Mouse (Mus musculus): ENCODE results near the gene Dlst. TPM values are rescaled to one million over a fixed set of nuclear protein-coding genes. Genes with fewer than 3 reads are reported as not detected.

Gene Dlst
- total RNA-seq (2021): 100 to 1,000 TPM; 364 to 483 TPM
- long read RNA-seq, experiment 1, transcript Dlst-201 (15 exons, 2,764 nt): major isoform, 251 of 325 reads
- long read RNA-seq, experiment 1, partial matches to known transcripts: 27 of 325 reads
- long read RNA-seq, experiment 1, other reads (novel, unspliced or antisense): 46 of 325 reads
- long read RNA-seq, experiment 2, transcript Dlst-213 (5 exons, 732 nt): minor isoform, 5 of 522 reads
- long read RNA-seq, experiment 2, transcript Dlst-201 (15 exons, 2,764 nt): major isoform, 303 of 522 reads
- long read RNA-seq, experiment 2, partial matches to known transcripts: 186 of 522 reads
- long read RNA-seq, experiment 2, other reads (novel, unspliced or antisense): 25 of 522 reads

- DNase-seq (ENCODE audit: low spot score in 2 of 2): peak; percentile 88 to 90
These were observed at the start of gene Dlst, which contains the start of gene Prox2 for GRCm38 (mm10) chr12:85110698-85111592. Gene Dlst, plus strand, starts transcription at chr12:85110833. Gene Prox2, minus strand, starts transcription at chr12:85110759.

DNA sequence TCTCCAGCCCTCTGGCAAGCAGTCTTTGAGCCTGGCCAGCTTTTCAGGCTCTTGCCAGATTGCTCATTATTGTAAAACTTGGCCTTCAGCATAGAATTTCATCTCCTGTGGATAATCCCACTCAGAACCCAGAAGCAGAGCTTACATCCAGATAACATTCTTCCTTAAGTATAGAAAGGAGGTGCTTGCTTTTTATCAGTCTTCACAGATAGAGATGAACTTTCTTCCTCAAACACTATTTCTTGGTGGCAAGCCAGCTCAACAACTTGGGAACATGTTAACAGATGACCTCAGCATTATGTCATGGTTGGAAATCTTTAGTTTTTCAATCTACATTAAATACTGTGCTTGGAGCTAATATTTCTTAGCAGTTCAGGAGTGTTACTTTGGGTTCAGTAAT lies 39.6 kb upstream of the Dlst start:
- no peak for DNase-seq (ENCODE audit: low spot score in 2 of 2)

- DNase-seq (ENCODE audit: low spot score in 2 of 2): no peak
These were observed 33.5 kb upstream of the Dlst start for GRCm38 (mm10) chr12:85077100-85077499.

GRCm38 (mm10) chr12:85084257-85084656 lies 26.4 kb upstream of the Dlst start:
- no peak for DNase-seq (ENCODE audit: low spot score in 2 of 2)

DNA sequence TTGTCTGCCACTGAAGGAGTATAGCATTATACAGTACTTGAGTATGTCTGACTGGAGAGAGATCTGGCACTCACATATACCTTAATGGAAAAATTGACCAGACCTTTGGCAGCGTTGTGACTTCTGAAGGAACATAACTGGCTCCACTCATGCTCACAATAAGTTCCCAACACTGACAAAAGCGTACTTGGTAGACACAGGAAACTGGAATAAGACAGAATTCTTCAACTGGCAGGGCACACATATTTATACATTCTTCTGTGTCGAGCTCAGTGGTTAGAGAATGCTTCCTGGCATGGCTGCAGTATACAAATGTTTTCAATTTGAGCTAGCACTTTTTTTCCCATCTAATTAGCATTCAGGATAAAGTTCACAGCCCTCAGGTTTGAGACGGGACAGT lies 25.7 kb upstream of the Dlst start:
- no peak for DNase-seq (ENCODE audit: low spot score in 2 of 2)

- no peak for DNase-seq (ENCODE audit: low spot score in 2 of 2)
These were observed 22.8 kb upstream of the Dlst start for GRCm38 (mm10) chr12:85087845-85088244.

DNA sequence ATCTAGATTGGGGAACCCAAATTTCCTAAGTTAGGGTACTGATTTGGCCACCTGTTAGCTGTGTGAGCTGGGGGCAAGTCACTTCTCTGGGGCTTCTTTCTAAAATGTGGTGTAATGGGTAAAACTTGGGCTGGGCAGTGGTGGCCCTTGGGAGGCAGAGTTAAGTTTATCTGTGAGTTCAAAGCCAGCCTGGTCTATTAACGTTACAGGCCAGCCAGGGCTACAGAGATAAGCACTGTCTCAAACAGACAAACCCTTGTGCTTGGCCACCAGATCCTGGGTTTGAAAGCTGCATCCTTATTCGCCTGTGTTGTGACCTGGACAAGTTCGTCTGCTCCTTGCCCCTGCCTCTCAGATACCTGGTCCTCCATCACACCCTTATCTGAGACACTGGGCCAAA lies 19.4 kb upstream of the Dlst start:
- no peak for DNase-seq (ENCODE audit: low spot score in 2 of 2)

GRCm38 (mm10) chr12:85092214-85092613 lies 18.4 kb upstream of the Dlst start:
- peak; percentile 65 to 81 for DNase-seq (ENCODE audit: low spot score in 2 of 2)

- peak in 1 of 2 experiments; percentile 27 for DNase-seq (ENCODE audit: low spot score in 2 of 2)
These were observed 16.6 kb upstream of the Dlst start for GRCm38 (mm10) chr12:85094010-85094409.

DNA sequence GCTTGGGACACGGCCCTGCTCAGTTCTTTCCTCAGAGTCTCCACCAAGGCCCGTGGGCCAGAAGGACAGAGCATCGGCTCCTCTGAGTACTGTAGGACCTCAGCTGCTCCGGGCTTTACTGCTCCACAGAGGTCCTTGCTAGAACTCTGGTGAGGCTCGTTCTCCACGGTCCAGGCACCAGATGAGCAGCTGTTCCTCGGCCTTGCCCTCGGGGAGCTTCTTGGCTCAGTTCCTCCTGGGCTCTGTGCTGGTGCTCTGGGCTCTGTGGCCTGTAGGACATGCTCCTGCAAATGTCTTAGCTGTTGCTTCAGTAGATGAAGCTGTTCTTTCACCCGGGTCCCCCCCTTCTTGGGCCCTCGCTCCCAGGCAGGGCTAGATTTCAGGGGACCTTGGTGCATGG lies 15.9 kb upstream of the Dlst start:
- DNase-seq (ENCODE audit: low spot score in 2 of 2): peak in 1 of 2 experiments; percentile 24

- no peak for DNase-seq (ENCODE audit: low spot score in 2 of 2)
These were observed 15.5 kb upstream of the Dlst start for GRCm38 (mm10) chr12:85095146-85095545.

DNA sequence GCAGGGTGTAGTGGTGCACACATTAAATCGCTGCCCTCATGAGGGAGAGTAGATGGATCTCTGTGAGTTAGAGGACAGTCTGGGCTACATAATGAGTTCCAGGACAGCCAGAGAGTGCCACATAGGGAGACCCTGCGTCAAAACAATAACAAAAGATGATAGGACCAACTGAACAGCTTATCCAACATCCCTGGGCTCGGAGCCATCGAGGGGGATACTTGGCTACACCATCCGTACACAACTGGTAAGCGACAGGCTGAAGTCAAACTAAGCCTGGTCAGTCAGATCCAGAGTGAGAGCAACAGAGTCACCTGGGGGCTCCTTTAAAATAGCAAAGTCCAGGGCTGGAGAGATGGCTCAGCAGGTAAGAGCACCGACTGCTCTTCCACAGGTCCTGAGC lies 14.8 kb upstream of the Dlst start:
- no peak for DNase-seq (ENCODE audit: low spot score in 2 of 2)

GRCm38 (mm10) chr12:85101001-85101400 lies 9.6 kb upstream of the Dlst start:
- no peak for DNase-seq (ENCODE audit: low spot score in 2 of 2)

DNA sequence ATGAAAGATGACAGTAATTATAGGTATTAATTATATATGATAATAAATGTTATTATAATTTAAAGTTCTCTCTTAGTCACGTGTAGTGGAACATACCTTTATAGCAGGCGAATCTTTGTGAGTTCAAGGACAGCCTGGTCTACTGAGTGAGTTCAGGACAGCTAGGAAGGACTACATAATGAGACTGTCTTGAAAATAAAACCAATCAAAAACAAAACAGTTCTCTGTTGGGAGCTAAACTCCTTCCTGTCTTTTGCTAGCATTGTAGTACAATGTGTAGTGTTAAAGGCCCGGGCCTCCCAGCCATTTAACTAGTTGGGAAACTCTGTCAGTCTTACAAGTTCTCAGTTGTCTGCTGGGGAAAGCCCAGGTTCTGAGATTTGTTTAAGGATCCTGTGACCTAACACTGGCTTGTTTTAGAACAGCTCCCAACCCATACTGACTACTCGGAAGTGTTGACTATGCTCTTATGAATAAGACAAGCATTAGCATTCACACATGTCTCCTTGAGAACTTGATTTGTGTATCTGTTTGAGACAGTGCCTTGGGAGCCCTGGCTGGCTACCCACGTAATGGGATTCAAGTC lies 9.0 kb upstream of the Dlst start:
- no peak for DNase-seq (ENCODE audit: low spot score in 2 of 2)

DNA sequence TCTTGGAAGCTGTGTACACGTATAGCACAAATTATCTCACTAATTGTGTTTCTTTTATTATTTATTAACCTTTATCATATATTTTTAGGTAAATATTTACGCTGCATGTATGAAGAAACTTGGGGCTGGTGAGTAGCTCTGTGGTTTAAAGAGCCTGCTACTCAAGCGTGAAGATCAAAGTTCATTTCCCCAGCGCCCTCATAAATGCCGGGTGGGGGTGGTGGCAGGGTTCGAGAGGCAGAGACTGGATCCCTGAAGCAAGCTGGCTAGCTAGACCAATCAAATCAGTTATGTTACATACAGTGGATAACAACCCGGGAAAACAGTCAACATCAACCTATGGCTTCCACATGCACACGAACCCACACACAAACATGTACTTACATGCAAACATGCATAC lies 7.5 kb upstream of the Dlst start:
- DNase-seq (ENCODE audit: low spot score in 2 of 2): no peak

- no peak for DNase-seq (ENCODE audit: low spot score in 2 of 2)
These were observed 5.8 kb upstream of the Dlst start for GRCm38 (mm10) chr12:85104789-85105188.

DNA sequence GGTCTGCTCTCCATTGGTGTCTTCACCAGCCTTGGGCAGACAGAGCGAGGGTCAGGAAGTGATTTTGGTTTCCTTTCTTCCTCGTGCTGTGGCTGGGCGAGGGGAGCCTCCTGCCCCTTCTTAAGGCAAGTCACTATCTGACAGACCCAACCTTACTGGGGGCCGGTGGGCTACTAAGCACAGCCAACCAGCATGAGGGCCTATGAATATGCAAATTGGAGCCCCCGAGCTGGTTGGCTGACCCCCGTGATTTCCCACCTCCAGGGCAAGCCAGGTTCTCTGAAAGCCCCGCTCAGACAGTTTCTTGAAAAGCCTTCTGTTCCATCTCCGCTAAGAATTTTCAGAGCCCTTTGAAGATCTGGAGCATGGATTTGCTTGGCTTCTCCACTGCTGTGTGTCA lies 4.3 kb upstream of the Dlst start:
- DNase-seq (ENCODE audit: low spot score in 2 of 2): no peak

DNA sequence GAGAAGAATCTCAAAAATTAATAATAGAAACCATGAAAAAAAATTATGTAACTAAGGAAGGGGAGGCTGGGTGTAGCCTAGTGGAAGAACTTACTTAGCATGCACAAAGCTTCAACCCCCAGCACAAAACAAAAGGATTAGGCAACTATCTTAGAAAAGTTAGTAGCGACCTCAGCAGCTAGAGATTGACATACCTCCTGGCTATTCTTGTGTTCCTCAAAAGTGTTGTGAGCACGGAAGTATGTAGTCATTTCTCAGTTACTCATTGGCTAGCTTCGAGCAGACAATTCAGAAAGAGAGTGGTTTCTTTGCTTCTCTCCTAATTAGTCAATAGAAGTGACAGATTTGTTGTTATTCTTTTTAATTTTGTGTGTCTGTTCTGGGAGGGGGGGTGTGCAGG lies 2.0 kb upstream of the Dlst start:
- DNase-seq (ENCODE audit: low spot score in 2 of 2): no peak

DNA sequence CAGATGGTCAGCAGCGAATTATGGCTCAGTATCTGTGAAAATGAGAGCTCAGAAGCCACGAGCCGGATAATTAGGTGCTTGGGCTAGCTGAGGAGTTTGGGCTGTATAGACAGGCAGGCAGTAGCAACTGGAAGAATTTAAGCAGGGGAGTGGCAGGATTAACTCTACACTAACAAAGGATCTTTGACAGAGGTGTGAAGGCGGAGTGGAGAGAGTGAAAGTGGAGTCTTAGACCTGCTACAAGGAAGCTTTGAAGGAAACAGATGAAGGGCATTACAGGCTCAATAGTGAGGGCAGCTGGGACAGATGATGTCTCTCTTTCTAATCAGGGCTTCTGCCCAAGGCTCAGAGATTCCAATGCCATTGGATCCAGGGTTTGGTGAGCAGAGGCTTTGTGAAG lies 1.2 kb upstream of the Dlst start:
- no peak for DNase-seq (ENCODE audit: low spot score in 2 of 2)

- DNase-seq (ENCODE audit: low spot score in 2 of 2): no peak
These were observed 479 bp upstream of the Dlst start for GRCm38 (mm10) chr12:85110011-85110697.

DNA sequence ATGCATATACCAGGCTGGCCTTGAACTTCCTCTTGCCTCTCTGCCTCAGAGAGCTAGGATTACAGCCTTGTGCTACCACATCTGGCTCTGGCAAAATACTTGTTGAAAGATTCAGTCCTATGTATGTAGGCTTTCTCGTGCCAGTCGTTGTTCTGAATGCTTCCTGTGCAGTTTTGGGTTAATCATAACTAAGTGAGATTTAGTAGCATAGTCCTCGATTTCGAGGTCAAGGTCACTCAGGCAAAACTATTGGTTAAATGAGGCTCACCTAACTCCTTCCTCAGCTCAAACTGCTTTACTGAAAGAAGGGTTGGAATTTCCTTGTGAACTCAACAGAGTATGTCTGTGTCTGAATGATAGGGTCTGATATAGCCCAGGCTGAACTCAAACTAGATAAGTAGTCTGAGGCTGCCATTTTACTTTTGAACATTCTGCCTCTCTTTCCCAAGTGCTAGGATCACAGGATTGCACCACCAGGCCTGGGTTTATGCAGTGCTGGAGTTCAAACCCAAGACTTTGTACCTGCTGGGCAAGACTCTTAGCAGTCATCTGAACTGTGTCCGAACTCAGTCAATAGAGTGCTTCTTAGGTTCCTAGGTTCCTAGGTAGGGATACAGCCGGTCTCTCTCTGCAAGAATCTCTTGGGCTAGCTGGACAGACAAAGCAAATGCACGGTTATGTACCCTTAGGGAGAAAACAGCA lies 2.1 kb downstream of the Dlst start:
- DNase-seq (ENCODE audit: low spot score in 2 of 2): no peak
